ENCODE assay signal across 14 mouse cellular contexts in the genomic region with DNA sequence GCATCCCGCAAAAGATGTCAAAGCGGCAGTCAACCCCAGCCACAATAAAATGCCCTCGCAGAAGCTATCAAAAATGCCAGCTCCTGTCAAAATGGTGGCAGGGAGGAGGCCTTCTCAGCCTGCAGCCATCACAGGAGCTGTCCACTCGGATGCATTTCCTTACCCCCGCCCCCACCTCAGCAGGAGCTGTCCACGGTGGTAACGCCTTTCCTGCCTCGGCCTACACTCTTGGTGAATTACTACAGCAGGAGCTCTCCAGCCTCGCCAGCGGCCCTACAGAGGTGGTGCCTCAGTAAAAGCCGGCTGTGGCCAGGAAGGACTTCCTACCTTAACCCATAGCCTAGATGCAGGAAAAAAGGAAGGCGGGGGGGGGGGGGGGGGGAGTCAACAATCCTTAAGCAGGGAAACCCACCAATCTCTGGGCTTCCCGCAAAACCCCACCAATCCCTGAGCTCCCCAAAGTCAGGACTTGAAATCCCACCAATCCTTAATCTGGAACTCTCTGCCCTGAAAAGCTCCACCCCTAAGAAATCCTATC. TPM values are rescaled to one million over a fixed set of nuclear protein-coding genes. Genes with fewer than 3 reads are reported as not detected.
A peak's percentile ranks its signal among the peaks of the same experiment; 100 is the strongest.
DNase-seq lines count a peak whose midpoint lies in the region; ATAC-seq and TF ChIP-seq lines count a peak whose summit lies in the region.
"Had no signal": no experiment of that assay in that cellular context is flagged by ENCODE, and none has a peak within 500 bp of the region (broad histone marks: within the 10 kb centered on the region; RNA-seq: fewer than 3 reads in every experiment).

No protein-coding gene starts in this region.

- no peak for TF ChIP-seq CTCF in midbrain, postnatal 0 days (IDR thresholded peaks at IDR 0.05)
- no peak for TF ChIP-seq CTCF in left cerebral cortex, adult 2 months (IDR thresholded peaks at IDR 0.05)

- peak; percentile 92 for DNase-seq in heart, adult 11 months
- DNase-seq in heart, adult 9 months (ENCODE audit: low spot score in 2 of 2): no peak
- DNase-seq in midbrain, postnatal 0 days (ENCODE audit: low spot score): no peak
- DNase-seq in embryo, embryonic 9.5 days (ENCODE audit: extremely low spot score): peak; percentile 10
- DNase-seq in left cerebral cortex, adult 2 months (ENCODE audit: extremely low spot score in 1 of 2, low spot score in 2 of 2): no peak
- DNase-seq in left cerebral cortex, postnatal 10 days (ENCODE audit: extremely low spot score in 1 of 2, low spot score in 2 of 2): no peak

- H3K4me2 ChIP-seq in midbrain, embryonic 13.5 days (replicated peaks): peak overlapping the region; percentile 64
- H3K4me2 ChIP-seq in midbrain, postnatal 0 days (ENCODE audit: low read depth, low read length, poor library complexity, severe bottlenecking): no peak overlapping the region
- peak overlapping the region; percentile 79; the same call in 1 of the 2 replicates for H3K4me2 ChIP-seq in neural tube, embryonic 13.5 days

- no peak for ATAC-seq in midbrain, embryonic 13.5 days
- ATAC-seq in midbrain, postnatal 0 days (ENCODE audit: low FRiP score): no peak
- ATAC-seq in neural tube, embryonic 13.5 days (ENCODE audit: low read depth): no peak
- ATAC-seq: CD4-positive, CD25-positive, alpha-beta regulatory T cell, adult 4 months; forebrain, embryonic 14.5 days had no signal

- H3K27ac ChIP-seq in midbrain, embryonic 13.5 days: no peak overlapping the region
- no peak overlapping the region for H3K27ac ChIP-seq in midbrain, postnatal 0 days (ENCODE audit: low read depth, low read length)
- no peak overlapping the region for H3K27ac ChIP-seq in neural tube, embryonic 13.5 days (replicated peaks)
- no peak overlapping the region for H3K27ac ChIP-seq in left cerebral cortex, adult 2 months

- intact Hi-C loops in left cerebral cortex, adult 2 months (cut with DNase I): no loop called here
- intact Hi-C loops in left cerebral cortex, postnatal 10 days (cut with DNase I): no loop called here

- H3K4me1 ChIP-seq in midbrain, embryonic 13.5 days (replicated peaks): peaks cover 22% of the 10 kb centered on the region
- peaks cover 3% of the 10 kb centered on the region; the same call in 1 of the 2 replicates for H3K4me1 ChIP-seq in midbrain, postnatal 0 days (ENCODE audit: insufficient read depth, low read length)
- H3K4me1 ChIP-seq in neural tube, embryonic 13.5 days (replicated peaks): peaks cover 22% of the 10 kb centered on the region

- no peaks in the 10 kb centered on the region for H3K9me3 ChIP-seq in midbrain, embryonic 13.5 days
- no peaks in the 10 kb centered on the region for H3K9me3 ChIP-seq in midbrain, postnatal 0 days (ENCODE audit: low read length)
- no peaks in the 10 kb centered on the region for H3K9me3 ChIP-seq in neural tube, embryonic 13.5 days

- WGBS in midbrain, embryonic 13.5 days: 64% methylated on average over 12 of the region's 13 CpGs
- 67% methylated on average over 12 of the region's 13 CpGs for WGBS in midbrain, postnatal 0 days
- WGBS in neural tube, embryonic 13.5 days: 58% methylated on average over 12 of the region's 13 CpGs

- H3K27me3 ChIP-seq in midbrain, embryonic 13.5 days: no peaks in the 10 kb centered on the region
- H3K27me3 ChIP-seq in midbrain, postnatal 0 days (ENCODE audit: insufficient read depth, low read length): no peaks in the 10 kb centered on the region
- no peaks in the 10 kb centered on the region for H3K27me3 ChIP-seq in neural tube, embryonic 13.5 days
- H3K27me3 ChIP-seq: liver, embryonic 12.5 days had no signal

- no peak overlapping the region for H3K4me3 ChIP-seq in midbrain, embryonic 13.5 days (replicated peaks)
- H3K4me3 ChIP-seq in midbrain, postnatal 0 days (ENCODE audit: low read depth, low read length): no peak overlapping the region
- no peak overlapping the region for H3K4me3 ChIP-seq in neural tube, embryonic 13.5 days
- H3K4me3 ChIP-seq in left cerebral cortex, adult 2 months: no peak overlapping the region

- no peak overlapping the region for H3K9ac ChIP-seq in midbrain, embryonic 13.5 days (replicated peaks)
- H3K9ac ChIP-seq in midbrain, postnatal 0 days (replicated peaks; ENCODE audit: low read length, poor library complexity, severe bottlenecking): no peak overlapping the region
- no peak overlapping the region for H3K9ac ChIP-seq in neural tube, embryonic 13.5 days

- H3K36me3 ChIP-seq in midbrain, embryonic 13.5 days: no peaks in the 10 kb centered on the region
- H3K36me3 ChIP-seq in midbrain, postnatal 0 days (ENCODE audit: insufficient read depth, low read length): no peaks in the 10 kb centered on the region
- 0 out of 2 replicates have a peak, but pooled peaks cover under 1% of the 10 kb centered on the region for H3K36me3 ChIP-seq in neural tube, embryonic 13.5 days

RNA-seq across cellular contexts. Expression of gene Rabep2, which starts 1.2 kb away (rescaled TPM):
- 23.7 and 25.9 TPM in 2 replicates for polyA plus RNA-seq in midbrain, embryonic 13.5 days (2015; fragmentation: Nextera tagmentation; extraction: Ambion mirVana)
- total RNA-seq in midbrain, postnatal 0 days (2014; rRNA removed): 20.3 and 21.0 TPM in 2 replicates
- 18.5 and 18.7 TPM in 2 replicates for polyA plus RNA-seq in midbrain, postnatal 0 days (2015; fragmentation: Nextera tagmentation; extraction: Ambion mirVana)
- 24.6 and 25.6 TPM in 2 replicates for polyA plus RNA-seq in neural tube, embryonic 13.5 days (2015; fragmentation: Nextera tagmentation; extraction: Ambion mirVana)
- 10 to 100 TPM; 14.7 to 14.8 TPM for total RNA-seq in left cerebral cortex, adult 2 months (2021)
- 1 to 10 TPM; 8.7 to 8.8 TPM for total RNA-seq in left cerebral cortex, postnatal 10 days (2021)

RNA-seq across cellular contexts. Expression of gene Cd19, which starts 12.7 kb away (rescaled TPM):
- polyA plus RNA-seq in midbrain, embryonic 13.5 days (2015; fragmentation: Nextera tagmentation; extraction: Ambion mirVana): not detected in 2 replicates
- not detected in 2 replicates for total RNA-seq in midbrain, postnatal 0 days (2014; rRNA removed)
- 0.23 TPM in 1 of 2 replicates, not detected in the other for polyA plus RNA-seq in midbrain, postnatal 0 days (2015; fragmentation: Nextera tagmentation; extraction: Ambion mirVana)
- polyA plus RNA-seq in neural tube, embryonic 13.5 days (2015; fragmentation: Nextera tagmentation; extraction: Ambion mirVana): 0.07 TPM in 1 of 2 replicates, not detected in the other
- total RNA-seq in left cerebral cortex, adult 2 months (2021): not detected
- not detected for total RNA-seq in left cerebral cortex, postnatal 10 days (2021)
- total RNA-seq: granulocyte monocyte progenitor cell, adult 5-6 weeks; layer of hippocampus, adult 18-20 months had no signal
- polyA plus RNA-seq: forebrain, embryonic 14.5 days; hindbrain, embryonic 14.5 days; liver, embryonic 12.5 days had no signal

RNA-seq across cellular contexts. Expression of gene Nfatc2ip, which starts 30.9 kb away (rescaled TPM):
- 2.9 and 3.8 TPM in 2 replicates for polyA plus RNA-seq in midbrain, embryonic 13.5 days (2015; fragmentation: Nextera tagmentation; extraction: Ambion mirVana)
- 6.0 and 6.7 TPM in 2 replicates for total RNA-seq in midbrain, postnatal 0 days (2014; rRNA removed)
- polyA plus RNA-seq in midbrain, postnatal 0 days (2015; fragmentation: Nextera tagmentation; extraction: Ambion mirVana): 2.3 and 2.4 TPM in 2 replicates
- polyA plus RNA-seq in neural tube, embryonic 13.5 days (2015; fragmentation: Nextera tagmentation; extraction: Ambion mirVana): 3.1 and 3.5 TPM in 2 replicates
- 1 to 10 TPM; 6.2 to 6.8 TPM for total RNA-seq in left cerebral cortex, adult 2 months (2021)
- 1 to 10 TPM; 8.0 to 8.2 TPM for total RNA-seq in left cerebral cortex, postnatal 10 days (2021)

RNA-seq across cellular contexts. Expression of gene Atp2a1, which starts 35.5 kb away (rescaled TPM):
- 0.32 and 0.49 TPM in 2 replicates for polyA plus RNA-seq in midbrain, embryonic 13.5 days (2015; fragmentation: Nextera tagmentation; extraction: Ambion mirVana)
- total RNA-seq in midbrain, postnatal 0 days (2014; rRNA removed): 0.14 and 0.33 TPM in 2 replicates
- polyA plus RNA-seq in midbrain, postnatal 0 days (2015; fragmentation: Nextera tagmentation; extraction: Ambion mirVana): 0.35 and 0.56 TPM in 2 replicates
- polyA plus RNA-seq in neural tube, embryonic 13.5 days (2015; fragmentation: Nextera tagmentation; extraction: Ambion mirVana): 2.1 and 11.5 TPM in 2 replicates
- under 1 TPM; 0.14 to 0.35 TPM for total RNA-seq in left cerebral cortex, adult 2 months (2021)
- total RNA-seq in left cerebral cortex, postnatal 10 days (2021): under 1 TPM in 1 of 2 experiments, not detected in 1; 0.20 TPM
- total RNA-seq: granulocyte monocyte progenitor cell, adult 5-6 weeks had no signal

RNA-seq across cellular contexts. Expression of gene Sh2b1, which starts 47.8 kb away (rescaled TPM):
- 63.7 and 69.5 TPM in 2 replicates for polyA plus RNA-seq in midbrain, embryonic 13.5 days (2015; fragmentation: Nextera tagmentation; extraction: Ambion mirVana)
- 41.3 and 46.8 TPM in 2 replicates for total RNA-seq in midbrain, postnatal 0 days (2014; rRNA removed)
- 63.9 and 64.9 TPM in 2 replicates for polyA plus RNA-seq in midbrain, postnatal 0 days (2015; fragmentation: Nextera tagmentation; extraction: Ambion mirVana)
- 60.2 and 62.3 TPM in 2 replicates for polyA plus RNA-seq in neural tube, embryonic 13.5 days (2015; fragmentation: Nextera tagmentation; extraction: Ambion mirVana)
- total RNA-seq in left cerebral cortex, adult 2 months (2021): 10 to 100 TPM; 76.5 to 78.3 TPM
- total RNA-seq in left cerebral cortex, postnatal 10 days (2021): 10 to 100 TPM; 68.3 to 68.6 TPM

Comparison
In these comparisons a context has a peak if more than half of its experiments do, and no peak if none do; other contexts are left out.
1. DNase-seq: peak in heart, adult 11 months (single experiment) and embryo, embryonic 9.5 days (single experiment); none in heart, adult 9 months (0 of 2), midbrain, postnatal 0 days (single experiment), left cerebral cortex, adult 2 months (0 of 2) and left cerebral cortex, postnatal 10 days (0 of 2).